Comparison of ENCODE assay signal across 21 mouse cellular contexts in the genomic region with DNA sequence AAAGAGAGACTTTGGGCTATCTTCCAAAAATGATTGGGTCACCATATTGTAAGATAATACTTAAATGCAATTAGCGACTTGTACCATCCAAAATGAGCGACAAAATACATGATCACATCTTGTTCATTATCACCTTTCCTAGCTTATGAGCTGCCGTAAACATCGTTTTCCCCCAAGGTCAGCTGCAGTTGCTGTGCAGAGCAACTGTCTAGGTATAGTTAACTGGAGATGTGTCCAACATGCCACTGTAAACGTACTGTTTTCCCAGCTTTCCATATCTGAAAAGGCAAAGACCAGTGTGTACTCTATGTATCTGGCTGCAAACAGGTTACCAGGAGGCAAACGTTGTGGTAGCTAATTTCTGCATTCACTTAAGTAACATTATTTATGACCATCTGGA.
DNase-seq lines count a peak whose midpoint lies in the region; ATAC-seq and TF ChIP-seq lines count a peak whose summit lies in the region.
"Had no signal": no experiment of that assay in that cellular context is flagged by ENCODE, and none has a peak within 500 bp of the region (broad histone marks: within the 10 kb centered on the region; RNA-seq: fewer than 3 reads in every experiment).

No protein-coding gene starts in this region.

- H3K4me1 ChIP-seq in forebrain, embryonic 13.5 days: peaks cover 23% of the 10 kb centered on the region
- H3K4me1 ChIP-seq in forebrain, embryonic 10.5 days: peaks cover 24% of the 10 kb centered on the region
- peaks cover 26% of the 10 kb centered on the region for H3K4me1 ChIP-seq in forebrain, embryonic 15.5 days
- H3K4me1 ChIP-seq in forebrain, embryonic 12.5 days: peaks cover 21% of the 10 kb centered on the region
- H3K4me1 ChIP-seq in forebrain, postnatal 0 days (ENCODE audit: insufficient read depth): peaks cover under 1% of the 10 kb centered on the region; the same call in 1 of the 2 replicates

- DNase-seq in forebrain, embryonic 10.5 days (ENCODE audit: extremely low spot score, low spot score): no peak
- peak; percentile 58 for DNase-seq in brain, embryonic 14.5 days (ENCODE audit: low read depth)
- DNase-seq in forebrain, postnatal 0 days: peak; percentile 34
- no peak for DNase-seq in gastrocnemius, postnatal 14 days
- DNase-seq: adrenal gland, adult 2 months; adrenal gland, postnatal 10 days; adrenal gland, postnatal 25 days; B cell, adult 2 months; cerebellum, adult 11-12 months; cerebellum, adult 2 months; cerebellum, adult 9-10 months; cerebellum, postnatal 10 days; cerebellum, postnatal 25 days had no signal

- TF ChIP-seq POLR2A in brain, embryonic 14.5 days (IDR thresholded peaks at IDR 0.05; ENCODE audit: borderline replicate concordance, extremely low read depth, insufficient read depth, insufficient read length, poor library complexity, severe bottlenecking): no peak

- no peak for TF ChIP-seq CTCF in brain, embryonic 14.5 days (IDR thresholded peaks at IDR 0.05; ENCODE audit: borderline replicate concordance, extremely low read depth, insufficient read depth, insufficient read length)
- TF ChIP-seq CTCF in forebrain, postnatal 0 days (IDR thresholded peaks at IDR 0.05; ENCODE audit: low read depth): no peak

- ATAC-seq in forebrain, embryonic 13.5 days: no peak
- no peak for ATAC-seq in forebrain, embryonic 15.5 days (replicated peaks)
- ATAC-seq in forebrain, embryonic 12.5 days (ENCODE audit: low FRiP score): no peak
- ATAC-seq in forebrain, postnatal 0 days: no peak
- ATAC-seq: CD4-positive, CD25-positive, alpha-beta regulatory T cell, adult 4 months had no signal

- H3K4me2 ChIP-seq in forebrain, embryonic 13.5 days: no peak overlapping the region
- H3K4me2 ChIP-seq in forebrain, embryonic 15.5 days (replicated peaks): no peak overlapping the region
- no peak overlapping the region for H3K4me2 ChIP-seq in forebrain, embryonic 12.5 days
- H3K4me2 ChIP-seq in forebrain, postnatal 0 days (ENCODE audit: low read depth): no peak overlapping the region
- H3K4me2 ChIP-seq: embryonic facial prominence, embryonic 12.5 days had no signal

- no peaks in the 10 kb centered on the region for H3K9me3 ChIP-seq in forebrain, embryonic 13.5 days (replicated peaks)
- H3K9me3 ChIP-seq in forebrain, embryonic 10.5 days: no peaks in the 10 kb centered on the region
- H3K9me3 ChIP-seq in forebrain, embryonic 15.5 days: no peaks in the 10 kb centered on the region
- no peaks in the 10 kb centered on the region for H3K9me3 ChIP-seq in forebrain, embryonic 12.5 days
- no peaks in the 10 kb centered on the region for H3K9me3 ChIP-seq in forebrain, postnatal 0 days (ENCODE audit: low read length)
- H3K9me3 ChIP-seq: embryonic facial prominence, embryonic 10.5 days; embryonic facial prominence, embryonic 12.5 days; G1E had no signal

- H3K4me3 ChIP-seq in forebrain, embryonic 13.5 days: no peak overlapping the region
- H3K4me3 ChIP-seq in forebrain, embryonic 10.5 days: no peak overlapping the region
- H3K4me3 ChIP-seq in forebrain, embryonic 15.5 days: no peak overlapping the region
- no peak overlapping the region for H3K4me3 ChIP-seq in forebrain, embryonic 12.5 days (replicated peaks)
- no peak overlapping the region for H3K4me3 ChIP-seq in forebrain, postnatal 0 days (ENCODE audit: low read depth, low read length)
- H3K4me3 ChIP-seq: embryonic facial prominence, embryonic 10.5 days; embryonic facial prominence, embryonic 12.5 days had no signal

- H3K27me3 ChIP-seq in forebrain, embryonic 13.5 days: no peaks in the 10 kb centered on the region
- no peaks in the 10 kb centered on the region for H3K27me3 ChIP-seq in forebrain, embryonic 10.5 days (ENCODE audit: poor library complexity, severe bottlenecking)
- no peaks in the 10 kb centered on the region for H3K27me3 ChIP-seq in forebrain, embryonic 15.5 days
- H3K27me3 ChIP-seq in forebrain, embryonic 12.5 days: no peaks in the 10 kb centered on the region
- H3K27me3 ChIP-seq in forebrain, postnatal 0 days (ENCODE audit: insufficient read depth, low read length): no peaks in the 10 kb centered on the region
- H3K27me3 ChIP-seq: CH12.LX; embryonic facial prominence, embryonic 12.5 days had no signal

- WGBS in forebrain, embryonic 13.5 days: 79% methylated on average over 6 of the region's 6 CpGs
- WGBS in forebrain, embryonic 10.5 days: 96% methylated on average over 6 of the region's 6 CpGs
- 51% methylated on average over 6 of the region's 6 CpGs for WGBS in forebrain, embryonic 15.5 days
- 85% methylated on average over 6 of the region's 6 CpGs for WGBS in forebrain, embryonic 12.5 days
- WGBS in forebrain, postnatal 0 days: 52% methylated on average over 6 of the region's 6 CpGs

- no peaks in the 10 kb centered on the region for H3K36me3 ChIP-seq in forebrain, embryonic 13.5 days (ENCODE audit: poor library complexity, severe bottlenecking)
- no peaks in the 10 kb centered on the region for H3K36me3 ChIP-seq in forebrain, embryonic 10.5 days (replicated peaks)
- no peaks in the 10 kb centered on the region for H3K36me3 ChIP-seq in forebrain, embryonic 15.5 days
- H3K36me3 ChIP-seq in forebrain, embryonic 12.5 days (replicated peaks): no peaks in the 10 kb centered on the region
- no peaks in the 10 kb centered on the region for H3K36me3 ChIP-seq in forebrain, postnatal 0 days (ENCODE audit: insufficient read depth)
- H3K36me3 ChIP-seq: embryonic facial prominence, embryonic 10.5 days; embryonic facial prominence, embryonic 12.5 days; G1E had no signal

- peak overlapping the region; percentile 48; the same call in 1 of the 2 replicates for H3K27ac ChIP-seq in forebrain, embryonic 13.5 days
- no peak overlapping the region for H3K27ac ChIP-seq in forebrain, embryonic 10.5 days
- H3K27ac ChIP-seq in forebrain, embryonic 15.5 days (replicated peaks): peak overlapping the region; percentile 63
- H3K27ac ChIP-seq in forebrain, embryonic 12.5 days: no peak overlapping the region
- no peak overlapping the region for H3K27ac ChIP-seq in forebrain, postnatal 0 days (ENCODE audit: low read depth, low read length)
- H3K27ac ChIP-seq: embryonic facial prominence, embryonic 10.5 days; embryonic facial prominence, embryonic 12.5 days had no signal

- H3K9ac ChIP-seq in forebrain, embryonic 13.5 days: no peak overlapping the region
- H3K9ac ChIP-seq in forebrain, embryonic 15.5 days (replicated peaks): no peak overlapping the region
- H3K9ac ChIP-seq in forebrain, embryonic 12.5 days: no peak overlapping the region
- H3K9ac ChIP-seq in forebrain, postnatal 0 days: no peak overlapping the region
- H3K9ac ChIP-seq: embryonic facial prominence, embryonic 12.5 days had no signal

- intact Hi-C loops in gastrocnemius, postnatal 14 days (cut with DNase I; ENCODE audit: low total_unique reads): no loop called here

Comparison
In these comparisons a context has a peak if more than half of its experiments do, and no peak if none do; other contexts are left out.
1. H3K27ac ChIP-seq: peak in forebrain, embryonic 13.5 days (single experiment) and forebrain, embryonic 15.5 days (single experiment); none in forebrain, embryonic 10.5 days (single experiment), forebrain, embryonic 12.5 days (single experiment) and forebrain, postnatal 0 days (single experiment).
2. DNase-seq: peak in brain, embryonic 14.5 days (single experiment) and forebrain, postnatal 0 days (single experiment); none in forebrain, embryonic 10.5 days (single experiment) and gastrocnemius, postnatal 14 days (single experiment).